Mouse (Mus musculus) liver, embryonic 16.5 days (tissue): ENCODE results near the gene Zfp445. TPM values are rescaled to one million over a fixed set of nuclear protein-coding genes. Genes with fewer than 3 reads are reported as not detected.
"Not testable (repeated sequence)": the region's sequence is repeated elsewhere in the genome, so short reads cannot be mapped to it uniquely, and the experiment has no call there.

Source experiments
- ATAC-seq: fragments of 200-750 bp; cut with Nextera tagmentation; 2 replicates; pipeline ENCODE4 v1.8.0; 2017; ENCODE audit warnings: low read depth, mild to moderate bottlenecking, moderate number of reproducible peaks, moderate library complexity
- H3K27ac ChIP-seq: fragments of 300-500 bp; sonication (generic); 2 replicates; pipeline ENCODE4 v1.5.1; 2014; ENCODE audit warnings: mild to moderate bottlenecking, low read length
- H3K27me3 ChIP-seq: fragments of 300-500 bp; sonication (generic); 2 replicates; pipeline ENCODE4 v1.6.1; 2014; ENCODE audit warnings: low read depth, low read length, mixed read lengths; ENCODE audit not compliant: control insufficient read depth, insufficient read depth
- H3K36me3 ChIP-seq: fragments of 300-500 bp; sonication (generic); 2 replicates; pipeline ENCODE4 v1.6.1; 2014; ENCODE audit warnings: mild to moderate bottlenecking; ENCODE audit not compliant: control insufficient read depth, insufficient read depth
- H3K4me1 ChIP-seq: fragments of 300-500 bp; sonication (generic); 2 replicates; pipeline ENCODE4 v1.6.1; 2014; ENCODE audit warnings: low read depth, low read length, mixed read lengths; ENCODE audit not compliant: control insufficient read depth
- H3K4me2 ChIP-seq: fragments of 300-500 bp; sonication (generic); 2 replicates; pipeline ENCODE4 v1.6.1; 2014; ENCODE audit warnings: low read depth, low read length, mixed read lengths
- H3K4me3 ChIP-seq: fragments of 300-500 bp; sonication (generic); 2 replicates; pipeline ENCODE4 v1.5.1; 2014; ENCODE audit warnings: low read depth, mild to moderate bottlenecking, low read length
- H3K9ac ChIP-seq: fragments of 300-500 bp; sonication (generic); 2 replicates; pipeline ENCODE4 v1.6.1; 2014; ENCODE audit warnings: low read depth, low read length
- H3K9me3 ChIP-seq: fragments of 300-500 bp; sonication (generic); replicated peaks from 2 replicates; pipeline ENCODE4 v1.6.1; 2016; ENCODE audit warnings: low read length; ENCODE audit not compliant: control insufficient read depth
- WGBS: fragments of 180-500 bp; shearing (Covaris S2); extraction: QIAGEN DNeasy Blood & Tissue Kit; methylation state at CpG from one replicate; pipeline ENCODE4 v1.1.7; 2014; ENCODE audit not compliant: insufficient replicate concordance; 5-methylcytosine and 5-hydroxymethylcytosine counted together
- polyA plus RNA-seq: library from polyadenylated mRNA; unstranded; fragments of >200 nt; fragmentation: Nextera tagmentation; extraction: Ambion mirVana; gene quantifications from 2 replicates; pipeline ENCODE4 v1.2.1, GENCODE M21; 2015

The Zfp445 gene
- polyA plus RNA-seq, 1 experiment from 2014 or later: 19.4 TPM

DNA sequence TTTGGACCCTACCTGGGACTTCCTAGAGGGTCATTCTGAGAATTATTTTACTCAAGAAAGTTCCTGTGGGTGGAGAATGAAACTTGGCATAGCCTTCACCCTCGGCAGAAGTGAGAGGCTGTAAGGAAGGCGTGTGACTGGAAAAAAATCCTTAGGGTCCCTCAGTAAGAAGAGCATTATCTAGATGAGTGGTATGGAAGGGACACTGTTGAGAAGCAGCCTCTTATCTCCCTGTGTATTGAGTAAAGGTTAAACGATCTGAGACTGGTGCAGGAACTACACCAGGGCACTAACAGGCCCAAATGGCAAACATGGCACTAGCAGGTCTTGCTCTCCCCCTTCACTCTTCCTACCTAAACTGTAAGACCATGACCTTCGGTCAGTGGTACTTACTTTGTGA, 386 bp upstream of the Zfp445 start:
- Histone ChIP-seq H3K9ac (peak overlapping the region; percentile 84), H3K4me2 (peak overlapping the region; percentile 56), H3K4me3 (peak overlapping the region; percentile 81), H3K27me3 (no peaks in the 10 kb centered on the region), H3K36me3 (peaks cover 16% of the 10 kb centered on the region), H3K4me1 (peaks cover 15% of the 10 kb centered on the region), H3K27ac (no peak overlapping the region), H3K9me3 (no peaks in the 10 kb centered on the region)
- WGBS: 72% methylated on average over 4 of the region's 4 CpGs
- no peak for ATAC-seq

DNA sequence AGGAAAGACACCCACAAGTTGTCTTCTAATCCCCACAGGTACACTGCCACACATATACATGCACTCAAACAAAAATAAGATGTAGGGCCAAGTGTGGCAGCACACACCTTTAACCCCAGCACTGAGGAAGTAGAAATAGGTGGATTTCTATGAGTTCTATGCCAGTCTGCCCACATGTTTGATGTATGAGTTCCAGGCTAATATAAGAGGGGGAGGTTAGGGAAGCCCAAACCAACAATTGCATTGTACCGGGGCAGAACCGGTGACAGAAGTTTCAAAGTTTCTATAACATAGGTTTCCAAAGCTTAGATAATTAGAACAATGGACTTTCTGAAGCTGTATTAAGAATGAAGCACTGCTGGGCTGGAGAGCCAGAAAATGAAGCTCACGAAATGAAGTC, 958 bp downstream of the Zfp445 start:
- H3K4me3 ChIP-seq: peak overlapping the region; percentile 81
- no peaks in the 10 kb centered on the region for H3K27me3 ChIP-seq
- peak overlapping the region; percentile 84 for H3K9ac ChIP-seq
- ATAC-seq: no peak
- peaks cover 15% of the 10 kb centered on the region for H3K4me1 ChIP-seq
- WGBS: 50% methylated on average over 3 of the region's 3 CpGs
- peaks cover 9% of the 10 kb centered on the region for H3K9me3 ChIP-seq
- H3K27ac ChIP-seq: no peak overlapping the region
- H3K36me3 ChIP-seq: peaks cover 30% of the 10 kb centered on the region
- H3K4me2 ChIP-seq: peak overlapping the region; percentile 54

DNA sequence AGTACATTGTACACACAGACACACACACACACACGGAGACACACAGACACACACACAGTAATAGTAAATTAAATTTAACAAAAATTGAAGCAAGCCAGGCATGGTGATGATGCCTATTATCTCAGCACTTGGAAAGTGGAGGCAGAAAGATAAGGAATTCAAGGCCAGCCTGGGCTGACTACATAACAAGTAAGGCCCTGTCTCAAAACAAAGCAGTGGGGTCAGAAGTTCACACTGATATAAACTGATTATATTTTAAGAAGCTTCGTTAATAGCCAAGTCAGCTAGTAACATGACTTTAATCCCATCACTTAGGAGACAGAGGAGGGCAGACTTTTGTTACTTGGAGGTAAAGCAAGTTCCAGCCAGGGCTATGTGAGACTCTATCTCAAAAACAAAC, 2.1 kb downstream of the Zfp445 start:
- H3K9ac ChIP-seq: no peak overlapping the region
- H3K27ac ChIP-seq: no peak overlapping the region
- no peak for ATAC-seq
- peak overlapping the region; percentile 4; the same call in 1 of the 2 replicates for H3K4me2 ChIP-seq
- H3K4me3 ChIP-seq: no peak overlapping the region
- peaks cover 15% of the 10 kb centered on the region for H3K4me1 ChIP-seq
- no peaks in the 10 kb centered on the region for H3K27me3 ChIP-seq
- 49% methylated on average over 2 of the region's 2 CpGs for WGBS
- H3K36me3 ChIP-seq: peaks cover 41% of the 10 kb centered on the region
- H3K9me3 ChIP-seq: peaks cover 15% of the 10 kb centered on the region

DNA sequence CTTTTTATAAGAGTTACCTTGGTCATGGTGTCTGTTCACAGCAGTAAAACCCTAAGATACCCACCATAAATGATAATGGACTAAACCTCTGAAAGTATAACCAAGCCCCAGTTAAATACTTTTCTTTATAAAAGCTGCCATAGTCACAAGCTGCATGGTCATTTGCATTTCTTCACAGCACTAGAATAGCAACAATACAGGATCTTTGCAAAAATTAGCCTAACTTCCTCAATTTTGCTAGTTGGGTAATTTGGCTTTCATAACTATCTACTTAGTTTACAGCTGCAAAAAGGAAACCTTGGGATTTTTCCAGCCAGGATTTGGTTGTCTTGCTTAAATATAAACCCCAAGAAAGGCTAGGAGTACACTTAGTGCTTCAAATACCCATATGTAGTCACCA, 5.1 kb downstream of the Zfp445 start:
- ATAC-seq: no peak
- Histone ChIP-seq H3K27me3 (no peaks in the 10 kb centered on the region), H3K9me3 (peaks cover 18% of the 10 kb centered on the region), H3K27ac (no peak overlapping the region), H3K4me2 (no peak overlapping the region), H3K4me3 (no peak overlapping the region), H3K9ac (no peak overlapping the region), H3K4me1 (peaks cover 12% of the 10 kb centered on the region), H3K36me3 (peaks cover 68% of the 10 kb centered on the region)

DNA sequence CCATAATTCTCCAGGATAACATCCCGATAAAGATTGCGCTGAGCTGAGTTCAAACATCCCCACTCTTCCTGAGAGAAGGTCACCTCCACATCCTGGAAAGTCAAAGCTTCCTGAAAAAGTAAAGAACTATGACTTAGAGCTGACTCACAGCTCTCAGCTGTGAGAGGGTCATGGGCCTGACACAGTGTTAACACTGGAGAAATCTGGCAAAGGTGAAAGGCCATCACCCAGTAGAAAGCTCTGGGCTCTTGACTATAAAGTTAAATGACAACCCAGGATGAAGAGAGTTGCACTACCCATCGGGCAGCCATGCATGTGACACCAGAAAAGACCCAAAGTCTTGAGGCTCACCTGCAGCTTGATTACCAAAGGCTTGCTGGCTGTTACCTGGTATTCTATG, 9.1 kb downstream of the Zfp445 start:
- H3K9ac ChIP-seq: no peak overlapping the region
- ATAC-seq: no peak
- no peak overlapping the region for H3K4me2 ChIP-seq
- H3K27me3 ChIP-seq: no peaks in the 10 kb centered on the region
- no peak overlapping the region for H3K27ac ChIP-seq
- H3K4me3 ChIP-seq: no peak overlapping the region
- peaks cover 25% of the 10 kb centered on the region for H3K9me3 ChIP-seq
- WGBS: 89% methylated on average over 3 of the region's 3 CpGs
- H3K36me3 ChIP-seq: peaks cover 94% of the 10 kb centered on the region
- no peaks in the 10 kb centered on the region for H3K4me1 ChIP-seq

DNA sequence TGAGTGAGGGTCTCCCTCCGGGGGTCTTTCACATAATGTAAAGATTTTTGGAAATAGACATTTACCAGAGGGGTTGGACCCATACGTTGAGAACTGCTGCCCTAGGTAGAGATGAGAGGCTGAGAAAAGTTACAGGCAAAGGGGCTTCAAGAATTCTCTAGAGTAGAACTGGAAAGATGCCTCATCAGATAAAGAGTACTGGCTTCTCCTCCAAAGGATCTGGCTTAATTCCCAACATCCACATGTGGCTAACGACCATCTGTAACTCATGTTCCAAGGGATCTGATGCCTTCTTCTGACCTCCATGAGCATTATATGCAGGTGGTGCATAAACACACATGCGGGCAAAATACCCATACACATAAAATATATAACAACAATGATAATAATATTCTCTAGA, 10.2 kb downstream of the Zfp445 start:
- no peaks in the 10 kb centered on the region for H3K27me3 ChIP-seq
- no peak for ATAC-seq
- H3K4me2 ChIP-seq: no peak overlapping the region
- peaks cover 91% of the 10 kb centered on the region for H3K36me3 ChIP-seq
- H3K4me1 ChIP-seq: no peaks in the 10 kb centered on the region
- WGBS: 85% methylated on average over 4 of the region's 4 CpGs
- peaks cover 22% of the 10 kb centered on the region for H3K9me3 ChIP-seq
- no peak overlapping the region for H3K4me3 ChIP-seq
- no peak overlapping the region for H3K27ac ChIP-seq
- H3K9ac ChIP-seq: no peak overlapping the region

DNA sequence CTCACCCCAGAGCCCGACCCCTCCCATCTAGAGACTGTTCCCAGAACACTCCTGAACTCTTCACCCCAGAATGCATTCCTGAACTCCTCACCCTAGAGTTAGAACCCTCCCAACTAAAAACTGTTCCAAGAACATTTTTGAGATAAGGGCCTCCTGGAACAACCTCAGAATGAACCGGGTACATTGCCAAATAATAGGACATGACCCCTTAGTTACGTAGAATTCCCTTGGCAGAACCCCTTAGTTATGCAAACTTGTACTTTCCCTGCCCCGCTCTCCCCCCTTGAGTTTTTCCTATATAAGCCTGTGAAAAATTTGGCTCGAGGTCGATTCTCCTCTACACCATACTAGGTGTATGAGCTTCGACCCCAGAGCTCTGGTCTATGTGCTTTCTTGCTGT, 10.7 kb downstream of the Zfp445 start:
- not testable (repeated sequence) for H3K4me2 ChIP-seq, H3K27me3 ChIP-seq, H3K4me1 ChIP-seq, H3K4me3 ChIP-seq, ATAC-seq, H3K27ac ChIP-seq, H3K9ac ChIP-seq
- 84% methylated on average over 2 of the region's 7 CpGs for WGBS
- H3K9me3 ChIP-seq: peaks cover 18% of the 10 kb centered on the region
- H3K36me3 ChIP-seq: peaks cover 91% of the 10 kb centered on the region

DNA sequence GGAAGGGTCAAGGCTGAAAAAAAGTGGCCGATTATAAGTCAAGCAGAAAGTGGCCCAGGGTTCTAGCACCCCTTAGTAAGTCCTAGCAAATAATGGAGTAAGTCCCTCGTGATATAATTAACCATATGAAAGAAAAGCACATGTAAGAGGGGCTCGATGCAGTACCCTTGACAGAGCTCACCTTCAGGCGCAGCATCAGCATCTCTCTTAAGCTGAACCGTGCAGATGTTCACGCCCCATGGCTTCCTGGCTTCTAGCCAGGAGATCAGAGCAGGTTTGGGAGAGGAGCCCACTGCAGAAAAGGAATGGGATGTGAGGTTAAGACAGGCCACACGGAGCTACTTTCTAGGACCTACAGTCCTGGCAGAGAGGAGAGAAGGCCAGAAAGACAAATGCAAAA, 11.3 kb downstream of the Zfp445 start:
- Histone ChIP-seq H3K27ac (no peak overlapping the region), H3K4me2 (no peak overlapping the region), H3K4me3 (no peak overlapping the region), H3K36me3 (peaks cover 90% of the 10 kb centered on the region), H3K9me3 (peaks cover 13% of the 10 kb centered on the region), H3K27me3 (no peaks in the 10 kb centered on the region), H3K9ac (no peak overlapping the region), H3K4me1 (no peaks in the 10 kb centered on the region)
- 85% methylated on average over 7 of the region's 7 CpGs for WGBS
- ATAC-seq: no peak

DNA sequence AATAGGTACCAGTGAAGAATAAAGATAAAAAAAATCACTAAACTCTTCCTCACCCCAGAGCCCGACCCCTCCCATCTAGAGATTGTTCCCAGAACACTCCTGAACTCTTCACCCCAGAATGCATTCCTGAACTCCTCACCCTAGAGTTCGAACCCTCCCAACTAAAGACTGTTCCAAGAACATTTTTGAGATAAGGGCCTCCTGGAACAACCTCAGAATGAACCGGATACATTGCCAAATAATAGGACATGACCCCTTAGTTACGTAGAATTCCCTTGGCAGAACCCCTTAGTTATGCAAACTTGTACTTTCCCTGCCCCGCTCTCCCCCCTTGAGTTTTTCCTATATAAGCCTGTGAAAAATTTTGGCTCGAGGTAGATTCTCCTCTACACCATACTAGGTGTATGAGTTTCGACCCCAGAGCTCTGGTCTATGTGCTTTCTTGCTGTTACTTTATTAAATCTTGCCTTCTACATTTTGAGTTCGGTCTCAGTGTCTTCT, 17.9 kb downstream of the Zfp445 start:
- H3K9me3 ChIP-seq, H3K27me3 ChIP-seq, ATAC-seq, H3K9ac ChIP-seq, H3K4me2 ChIP-seq, H3K4me1 ChIP-seq, H3K27ac ChIP-seq, H3K4me3 ChIP-seq: not testable (repeated sequence)
- H3K36me3 ChIP-seq: peaks cover 34% of the 10 kb centered on the region
- WGBS: 80% methylated on average over 7 of the region's 8 CpGs
